Mouse (Mus musculus): ENCODE data around the gene Pdlim5.
A peak's percentile ranks its signal among the peaks of the same experiment; 100 is the strongest.
"Not testable (repeated sequence)": the region's sequence is repeated elsewhere in the genome, so short reads cannot be mapped to it uniquely, and the experiment has no call there.

Gene Pdlim5

GRCm38 (mm10) chr3:142274993-142275392, 120.5 kb downstream of the Pdlim5 start:
- no peak for DNase-seq (ENCODE audit: extremely low spot score)

GRCm38 (mm10) chr3:142274451-142274850, 121.0 kb downstream of the Pdlim5 start:
- no peak for DNase-seq (ENCODE audit: extremely low spot score)

DNA sequence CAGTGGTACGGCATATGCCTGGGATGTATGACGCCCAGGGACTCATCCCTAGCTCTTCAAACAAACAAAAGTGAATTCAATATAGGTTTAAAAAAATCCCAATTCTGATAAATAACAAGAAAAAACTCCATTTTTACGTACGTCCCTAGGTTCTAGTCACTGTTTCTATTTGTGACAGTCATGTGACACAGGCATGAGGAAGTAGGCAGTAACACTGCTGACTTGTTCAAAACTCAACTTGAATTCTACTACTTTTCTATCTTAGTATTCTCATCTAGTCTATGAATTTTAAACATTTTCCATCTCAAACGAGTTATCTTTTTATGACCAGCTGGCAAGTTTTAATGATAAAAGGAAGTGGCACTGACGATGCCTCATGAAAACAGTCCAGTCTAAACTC, 122.2 kb downstream of the Pdlim5 start:
- no peak for DNase-seq (ENCODE audit: extremely low spot score)

DNA sequence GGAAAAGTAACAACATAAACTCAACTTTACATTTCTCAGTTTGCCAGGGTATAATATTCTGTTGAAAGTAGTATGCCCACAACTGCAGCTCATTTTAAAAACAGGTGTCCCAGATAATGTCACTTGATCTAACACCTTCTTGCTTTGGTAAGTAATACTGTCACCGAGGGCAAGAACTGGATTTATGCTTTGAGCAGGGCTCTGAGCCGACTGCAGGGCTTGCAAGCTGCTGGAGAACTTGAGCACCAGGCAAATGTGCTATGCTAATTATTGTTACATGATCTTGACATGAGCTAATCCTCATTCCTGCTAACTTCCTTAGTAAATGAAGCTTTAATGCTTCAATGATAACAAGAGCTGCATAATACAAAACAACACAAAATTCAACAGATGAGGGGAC, 139.1 kb downstream of the Pdlim5 start:
- no peak for DNase-seq (ENCODE audit: extremely low spot score)

DNA sequence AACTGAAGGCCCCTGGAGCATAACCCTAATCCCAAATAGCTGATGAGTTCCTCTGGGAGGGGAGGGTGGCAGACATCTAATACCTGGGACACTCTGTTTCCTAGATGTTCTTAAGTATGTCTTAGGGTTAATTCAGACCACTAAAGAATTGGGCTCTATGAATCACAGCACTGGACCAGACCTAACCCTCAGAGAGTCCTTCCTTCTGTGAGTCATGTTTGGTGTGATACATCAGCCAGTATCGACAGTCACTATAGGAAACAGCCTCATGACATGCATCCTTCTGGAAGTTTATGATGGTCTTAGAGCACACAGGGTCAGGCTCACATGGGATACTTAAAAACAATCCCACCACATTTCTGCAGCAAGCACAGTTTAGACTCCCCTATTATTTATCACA, 143.4 kb downstream of the Pdlim5 start:
- DNase-seq (ENCODE audit: extremely low spot score), result no peak

DNA sequence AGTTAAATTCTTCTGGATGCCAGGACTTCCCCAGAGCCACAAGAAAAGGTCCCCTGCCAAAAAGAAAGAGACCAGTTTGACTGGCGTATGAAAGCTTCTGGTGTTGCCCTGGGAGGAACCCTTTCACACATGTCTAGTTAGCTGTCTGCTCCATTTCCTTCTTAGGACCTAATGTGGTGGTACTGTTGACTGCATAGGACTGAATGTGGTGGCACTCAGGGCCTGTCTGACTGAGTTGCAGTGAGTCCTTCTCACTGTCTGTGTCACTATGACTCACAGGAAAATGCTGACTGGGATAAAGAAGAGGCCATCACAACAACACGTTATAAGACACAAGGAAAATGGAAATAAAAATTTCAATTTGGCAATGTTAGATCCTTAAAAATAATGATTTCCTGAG, 146.0 kb downstream of the Pdlim5 start:
- no peak for DNase-seq (ENCODE audit: extremely low spot score)

DNA sequence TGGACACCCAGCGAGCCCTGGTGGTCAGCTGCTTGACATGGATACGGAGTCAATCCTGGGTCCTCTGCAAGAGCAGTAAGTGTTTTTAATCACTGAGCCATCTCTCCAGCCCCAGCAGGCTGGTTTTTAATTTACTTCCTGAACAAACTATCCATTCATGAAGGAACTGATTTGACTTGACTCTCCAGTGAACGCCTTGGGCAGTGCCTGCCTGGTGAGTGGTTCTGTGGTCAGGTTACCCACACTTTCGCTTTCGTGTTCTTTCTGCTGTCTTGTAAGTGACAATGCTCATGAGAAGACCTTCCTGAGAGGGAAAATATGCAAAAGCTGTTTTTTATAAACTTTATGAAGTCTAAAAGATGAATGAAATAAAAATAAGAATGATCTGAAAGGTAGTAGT, 152.2 kb downstream of the Pdlim5 start:
- DNase-seq (ENCODE audit: extremely low spot score), result no peak

- no peak for DNase-seq (ENCODE audit: extremely low spot score)
Observed at GRCm38 (mm10) chr3:142239298-142239697, 156.2 kb downstream of the Pdlim5 start.

GRCm38 (mm10) chr3:142238260-142239046, 157.0 kb downstream of the Pdlim5 start:
- no peak for DNase-seq (ENCODE audit: extremely low spot score)

DNA sequence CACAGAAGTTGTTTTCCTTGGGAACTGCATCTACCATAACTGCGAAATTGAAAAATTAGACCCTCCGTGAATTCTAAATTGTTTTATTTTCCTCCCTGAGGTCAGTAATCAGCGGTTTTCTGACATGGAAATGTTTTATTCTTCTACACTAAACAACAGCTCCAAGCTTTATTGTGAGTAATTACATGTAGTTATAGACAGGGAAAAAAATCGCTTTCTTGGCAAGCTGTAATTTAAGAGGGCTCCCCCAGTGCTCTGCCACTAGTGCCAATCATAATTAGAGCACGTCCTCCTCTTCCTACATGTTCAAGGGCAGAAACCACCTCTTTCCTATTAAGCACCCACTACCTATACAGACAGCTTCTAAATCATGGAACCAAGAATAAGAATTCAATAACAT, 157.9 kb downstream of the Pdlim5 start:
- DNase-seq (ENCODE audit: extremely low spot score), result no peak

DNA sequence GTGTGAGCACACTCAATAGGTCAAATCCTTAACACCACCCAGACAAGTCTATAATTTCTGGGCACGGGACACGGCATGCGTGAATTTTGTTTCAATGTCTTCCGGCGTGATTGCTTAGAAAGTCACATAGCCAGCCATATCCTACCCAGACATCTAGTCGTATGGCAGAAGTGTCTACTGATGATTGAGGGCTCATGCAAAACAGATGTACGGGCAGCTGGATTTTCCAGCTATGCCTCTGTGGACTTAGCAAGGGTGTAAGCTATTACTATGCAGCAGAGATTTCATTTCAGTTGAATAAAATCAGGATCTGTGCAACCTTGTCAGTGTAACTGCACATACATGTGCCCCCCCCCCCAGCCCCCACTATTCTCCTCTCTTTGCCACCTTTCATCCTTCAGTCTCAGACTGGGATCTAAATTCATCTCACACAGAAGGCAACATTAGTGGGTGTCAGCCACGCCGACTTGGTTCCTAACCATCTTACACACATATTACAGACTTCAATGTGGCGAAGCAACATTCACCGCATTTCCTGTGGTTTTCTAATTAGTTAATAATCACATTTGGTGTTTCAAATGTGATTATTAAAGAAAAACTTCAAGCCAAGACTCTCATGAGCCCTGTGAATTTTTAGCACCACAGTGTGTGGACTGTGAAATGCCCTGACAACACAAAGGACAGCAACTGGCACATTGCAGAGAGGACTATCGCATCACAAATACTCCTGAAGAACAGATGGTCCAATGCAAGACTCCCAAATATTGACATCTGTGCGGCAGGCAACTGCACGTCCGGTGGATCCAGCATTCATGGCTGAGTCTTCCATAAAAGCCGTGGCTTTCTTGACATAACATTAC, 161.7 kb downstream of the Pdlim5 start:
- DNase-seq (ENCODE audit: extremely low spot score), result no peak

DNA sequence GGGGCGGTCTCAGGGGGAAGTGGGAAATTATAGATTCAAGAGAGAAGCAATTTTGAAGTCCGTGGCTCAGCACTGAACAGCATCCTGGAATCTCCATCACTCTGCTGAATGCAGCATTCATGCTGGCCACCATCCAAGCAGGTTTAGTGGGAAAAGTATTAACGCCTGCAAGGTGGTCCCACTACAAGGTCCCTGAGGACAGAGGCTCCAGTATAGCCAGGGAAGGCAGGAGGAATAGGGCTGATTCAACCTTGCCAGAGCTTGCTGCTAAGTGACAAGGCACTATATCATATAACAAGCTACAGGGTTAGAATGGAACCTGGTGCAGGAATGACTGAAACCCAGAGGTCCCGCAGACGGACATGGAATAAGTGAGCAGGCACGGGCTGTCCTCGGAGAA, 166.8 kb downstream of the Pdlim5 start:
- DNase-seq (ENCODE audit: extremely low spot score), result no peak

DNA sequence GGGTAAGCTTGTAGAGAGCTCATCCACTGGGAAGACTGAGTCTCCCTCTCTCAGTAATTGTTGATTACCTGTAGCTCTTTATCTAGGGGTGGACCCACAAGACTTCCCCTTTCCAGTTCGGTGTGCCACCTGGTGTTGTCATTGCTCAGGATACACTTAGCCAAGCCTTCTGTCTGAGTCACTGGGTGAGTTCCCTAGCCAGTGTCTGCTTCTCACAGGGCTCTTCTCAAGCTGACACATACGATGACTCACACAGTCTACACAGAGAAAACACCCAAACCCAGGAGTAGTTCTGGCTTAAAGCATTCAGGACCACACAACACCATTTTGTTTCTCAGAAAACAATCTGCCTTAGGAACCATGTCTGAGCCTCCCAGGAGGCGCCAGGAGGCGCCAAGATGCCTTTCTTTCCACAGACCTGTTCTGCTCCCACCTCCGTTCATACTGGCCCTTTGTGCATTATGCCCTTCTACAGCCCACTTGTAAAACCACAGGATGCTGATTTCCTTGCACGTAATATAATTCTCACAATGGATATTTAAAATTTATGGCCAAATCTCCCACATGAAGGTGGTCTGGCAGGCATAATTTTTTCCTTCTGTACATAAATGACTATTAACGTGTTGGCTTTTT, 172.9 kb downstream of the Pdlim5 start:
- DNase-seq (ENCODE audit: extremely low spot score), result no peak

DNA sequence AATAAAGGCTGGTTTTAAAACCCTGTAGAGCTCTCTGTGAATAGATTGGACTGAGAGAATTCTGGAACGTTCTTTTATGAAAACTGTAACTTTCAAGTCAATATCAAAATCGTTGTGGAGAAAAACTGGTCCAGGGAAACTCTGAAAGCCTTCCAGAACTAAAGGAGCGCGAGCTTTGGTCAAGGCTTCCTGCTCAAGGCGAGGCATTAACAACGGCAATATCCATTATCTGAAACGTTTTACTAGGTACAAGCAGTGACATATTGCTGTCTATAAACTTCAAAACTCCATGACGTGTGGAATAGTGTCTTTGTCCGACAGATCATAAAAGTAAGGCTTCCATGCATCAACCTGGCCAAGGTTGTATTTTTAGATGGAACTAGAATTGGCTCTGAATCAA, 175.6 kb downstream of the Pdlim5 start:
- no peak for DNase-seq (ENCODE audit: extremely low spot score)

GRCm38 (mm10) chr3:142212821-142213220, 182.7 kb downstream of the Pdlim5 start:
- no peak for DNase-seq (ENCODE audit: extremely low spot score)

- DNase-seq (ENCODE audit: extremely low spot score), result no peak
Observed at GRCm38 (mm10) chr3:142212186-142212585, 183.3 kb downstream of the Pdlim5 start.

DNA sequence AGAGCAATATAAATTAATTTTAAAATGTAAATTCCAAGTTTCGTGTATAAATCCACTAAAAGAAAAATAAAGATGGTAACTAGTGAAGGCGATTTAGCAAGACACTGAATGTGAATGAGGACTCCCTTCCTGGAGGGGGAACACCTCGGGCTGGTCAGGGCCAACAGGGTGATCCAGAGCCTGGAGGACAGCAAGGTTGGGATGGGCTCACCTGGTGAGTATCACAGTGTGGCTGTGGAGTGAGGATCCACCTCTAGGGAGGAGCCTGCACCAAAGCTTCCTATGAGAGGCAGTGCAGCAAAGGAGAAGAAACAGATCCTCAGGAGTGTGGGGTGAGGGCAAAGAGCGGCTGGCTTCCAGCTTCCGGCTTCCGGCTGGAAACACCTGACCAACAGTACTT, 185.5 kb downstream of the Pdlim5 start:
- DNase-seq (ENCODE audit: extremely low spot score), result peak; percentile 29

- no peak for DNase-seq (ENCODE audit: extremely low spot score)
Observed at GRCm38 (mm10) chr3:142209057-142209456, 186.4 kb downstream of the Pdlim5 start.

DNA sequence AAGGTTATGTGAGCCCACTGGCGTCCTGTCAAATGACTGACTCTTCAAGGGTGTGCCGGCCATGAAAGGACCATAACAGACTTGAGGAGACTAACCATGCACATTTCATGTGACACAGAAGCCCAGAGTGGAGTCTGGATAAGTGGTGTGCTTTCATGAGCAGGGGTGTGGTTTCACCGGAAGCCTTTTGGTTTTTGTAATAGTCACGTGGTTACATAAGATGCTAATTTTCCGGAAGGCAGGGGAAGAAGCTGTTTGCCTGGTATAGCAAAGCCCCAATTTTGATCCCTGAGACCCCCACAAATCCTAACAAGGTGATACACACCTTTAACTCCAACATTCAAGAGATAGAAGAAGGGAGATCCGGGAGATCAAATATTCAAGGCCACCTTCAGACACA, 188.0 kb downstream of the Pdlim5 start:
- DNase-seq (ENCODE audit: extremely low spot score), result no peak

DNA sequence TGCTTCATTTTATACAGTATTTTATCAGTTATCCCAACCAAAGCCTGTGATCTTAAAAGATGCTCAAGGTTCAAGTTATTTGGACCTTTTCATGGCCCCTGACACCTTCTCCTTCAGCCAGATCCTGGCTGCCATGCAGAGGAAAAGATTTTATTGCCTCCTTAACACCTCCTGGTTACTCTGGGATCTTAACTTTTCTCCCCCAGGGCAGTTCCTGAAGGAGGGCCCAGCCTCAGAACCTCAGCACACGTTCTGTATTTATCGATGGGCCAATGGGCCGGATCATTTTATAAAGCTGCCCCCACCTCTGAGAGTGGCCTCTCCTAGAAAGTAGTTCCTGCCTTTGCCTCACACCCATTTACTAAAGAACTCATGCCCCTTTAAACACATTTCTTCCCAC, 189.2 kb downstream of the Pdlim5 start:
- no peak for DNase-seq (ENCODE audit: extremely low spot score)

GRCm38 (mm10) chr3:142196142-142196541, 199.4 kb downstream of the Pdlim5 start:
- no peak for DNase-seq (ENCODE audit: extremely low spot score)

DNA sequence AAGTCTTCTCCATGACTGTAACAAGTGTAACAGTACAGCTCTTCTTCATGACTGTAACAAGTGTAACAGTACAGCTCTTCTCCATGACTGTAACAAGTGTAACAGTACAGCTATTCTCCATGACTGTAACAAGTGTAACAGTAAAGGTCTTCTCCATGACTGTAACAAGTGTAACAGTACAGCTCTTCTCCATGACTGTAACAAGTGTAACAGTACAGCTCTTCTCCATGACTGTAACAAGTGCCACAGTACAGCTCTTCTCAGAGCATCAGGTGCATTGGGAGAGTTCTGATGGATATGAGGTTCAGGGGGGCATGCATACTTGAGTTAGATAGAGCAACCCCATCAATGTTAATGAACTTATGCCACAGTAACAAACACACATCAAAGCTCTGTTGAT, 203.9 kb downstream of the Pdlim5 start:
- DNase-seq (ENCODE audit: extremely low spot score), result not testable (repeated sequence)
